Mouse (Mus musculus) neural tube, embryonic 11.5 days (tissue): ENCODE measurements at regions not wholly inside any gene's neighbourhood (a gene's known extent, or its start where the extent isn't known, plus 50 kb on each side); places are given as distances from the start of the nearest gene placed in this dataset.

Source experiments
- ATAC-seq: fragments of 200-750 bp; cut with Nextera tagmentation; 2 replicates; pipeline ENCODE4 v1.8.0; 2017; ENCODE audit warnings: moderate number of reproducible peaks, mild to moderate bottlenecking, moderate TSS enrichment, moderate library complexity; ENCODE audit not compliant: insufficient read depth, low FRiP score, low TSS enrichment
- DNase-seq: peaks from one replicate; pipeline ENCODE4 v3.0.0-alpha.2; 2015; ENCODE audit warnings: low spot score
- H3K27ac ChIP-seq: fragments of 300-500 bp; sonication (generic); 2 replicates; pipeline ENCODE4 v1.5.1; 2014; ENCODE audit warnings: low read depth, mild to moderate bottlenecking, low read length
- H3K27me3 ChIP-seq: fragments of 300-500 bp; sonication (generic); 2 replicates; pipeline ENCODE4 v1.6.1; 2014; ENCODE audit warnings: mild to moderate bottlenecking, low read length, mixed read lengths; ENCODE audit not compliant: control insufficient read depth, insufficient read depth
- H3K36me3 ChIP-seq: fragments of 300-500 bp; sonication (generic); 2 replicates; pipeline ENCODE4 v1.6.1; 2014; ENCODE audit warnings: mild to moderate bottlenecking, low read length, moderate library complexity, mixed read lengths; ENCODE audit not compliant: control insufficient read depth, insufficient read depth
- H3K4me1 ChIP-seq: fragments of 300-500 bp; sonication (generic); 2 replicates; pipeline ENCODE4 v1.6.1; 2014; ENCODE audit warnings: low read length, mixed read lengths; ENCODE audit not compliant: control insufficient read depth, insufficient read depth
- H3K4me2 ChIP-seq: fragments of 300-500 bp; sonication (generic); 2 replicates; pipeline ENCODE4 v1.6.1; 2014; ENCODE audit warnings: low read depth, mild to moderate bottlenecking, moderate library complexity
- H3K4me3 ChIP-seq: fragments of 300-500 bp; sonication (generic); 2 replicates; pipeline ENCODE4 v1.5.1; 2014; ENCODE audit warnings: low read depth, low read length
- H3K9ac ChIP-seq: fragments of 300-500 bp; sonication (generic); 2 replicates; pipeline ENCODE4 v1.6.1; 2014; ENCODE audit warnings: mild to moderate bottlenecking, low read length
- H3K9me3 ChIP-seq: fragments of 300-500 bp; sonication (generic); 2 replicates; pipeline ENCODE4 v1.6.1; 2016; ENCODE audit warnings: low read length; ENCODE audit not compliant: control insufficient read depth
- WGBS: fragments of 180-500 bp; shearing (Covaris S2); extraction: QIAGEN DNeasy Blood & Tissue Kit; methylation state at CpG from one replicate; pipeline ENCODE4 v1.1.7; 2014; 5-methylcytosine and 5-hydroxymethylcytosine counted together

GRCm38 (mm10) chr4:89509655-89510391 lies 169.4 kb upstream of the Dmrta1 start:
- Histone ChIP-seq H3K27ac (no peak overlapping the region), H3K27me3 (no peaks in the 10 kb centered on the region), H3K4me3 (no peak overlapping the region), H3K4me1 (0 out of 2 replicates have a peak, but pooled peaks cover 3% of the 10 kb centered on the region), H3K4me2 (no peak overlapping the region), H3K36me3 (no peaks in the 10 kb centered on the region), H3K9me3 (no peaks in the 10 kb centered on the region), H3K9ac (no peak overlapping the region)
- DNase-seq (no peak), ATAC-seq (no peak)
- 83% methylated on average over 13 of the region's 13 CpGs for WGBS

- no peak for ATAC-seq
Observed at GRCm38 (mm10) chr4:89508103-89508763, 171.0 kb upstream of the Dmrta1 start.

GRCm38 (mm10) chr4:89505368-89505819 lies 173.8 kb upstream of the Dmrta1 start:
- ATAC-seq = no peak

More at GRCm38 (mm10) chr4:89508103-89508763, 171.0 kb upstream of the Dmrta1 start:
- H3K4me3 ChIP-seq = no peak overlapping the region
- 0 out of 2 replicates have a peak, but pooled peaks cover 3% of the 10 kb centered on the region for H3K4me1 ChIP-seq
- DNase-seq = no peak
- no peaks in the 10 kb centered on the region for H3K36me3 ChIP-seq
- no peaks in the 10 kb centered on the region for H3K9me3 ChIP-seq
- no peak overlapping the region for H3K4me2 ChIP-seq
- no peaks in the 10 kb centered on the region for H3K27me3 ChIP-seq
- WGBS = 23% methylated on average over 6 of the region's 6 CpGs
- no peak overlapping the region for H3K9ac ChIP-seq
- no peak overlapping the region for H3K27ac ChIP-seq

GRCm38 (mm10) chr4:89500232-89500631 lies 179.0 kb upstream of the Dmrta1 start:
- Histone ChIP-seq H3K27me3 (no peaks in the 10 kb centered on the region), H3K9me3 (no peaks in the 10 kb centered on the region), H3K27ac (no peak overlapping the region), H3K9ac (no peak overlapping the region), H3K36me3 (no peaks in the 10 kb centered on the region), H3K4me3 (no peak overlapping the region), H3K4me2 (no peak overlapping the region), H3K4me1 (no peaks in the 10 kb centered on the region)
- DNase-seq = no peak
- no peak for ATAC-seq
- 77% methylated on average over 4 of the region's 4 CpGs for WGBS

More at GRCm38 (mm10) chr4:89505368-89505819, 173.8 kb upstream of the Dmrta1 start:
- no peak overlapping the region for H3K27ac ChIP-seq
- 14% methylated on average over 6 of the region's 6 CpGs for WGBS
- no peaks in the 10 kb centered on the region for H3K36me3 ChIP-seq
- DNase-seq = no peak
- H3K27me3 ChIP-seq = no peaks in the 10 kb centered on the region
- H3K9ac ChIP-seq = no peak overlapping the region
- no peak overlapping the region for H3K4me3 ChIP-seq
- no peak overlapping the region for H3K4me2 ChIP-seq
- H3K4me1 ChIP-seq = 0 out of 2 replicates have a peak, but pooled peaks cover 3% of the 10 kb centered on the region
- H3K9me3 ChIP-seq = no peaks in the 10 kb centered on the region

GRCm38 (mm10) chr4:89490947-89491346 lies 180.1 kb upstream of the Cdkn2b start:
- Histone ChIP-seq H3K36me3 (no peaks in the 10 kb centered on the region), H3K4me1 (no peaks in the 10 kb centered on the region), H3K27me3 (no peaks in the 10 kb centered on the region), H3K4me3 (no peak overlapping the region), H3K27ac (no peak overlapping the region), H3K9ac (no peak overlapping the region), H3K4me2 (no peak overlapping the region), H3K9me3 (no peaks in the 10 kb centered on the region)
- 91% methylated on average over 8 of the region's 8 CpGs for WGBS
- DNase-seq (no peak), ATAC-seq (no peak)

GRCm38 (mm10) chr4:89487416-89488165 lies 176.8 kb upstream of the Cdkn2b start:
- no peak overlapping the region for H3K27ac ChIP-seq
- no peaks in the 10 kb centered on the region for H3K27me3 ChIP-seq
- no peak overlapping the region for H3K4me3 ChIP-seq
- no peaks in the 10 kb centered on the region for H3K4me1 ChIP-seq
- 89% methylated on average over 5 of the region's 5 CpGs for WGBS
- ATAC-seq (no peak), DNase-seq (no peak)
- no peaks in the 10 kb centered on the region for H3K36me3 ChIP-seq
- H3K4me2 ChIP-seq = no peak overlapping the region
- no peak overlapping the region for H3K9ac ChIP-seq
- no peaks in the 10 kb centered on the region for H3K9me3 ChIP-seq

GRCm38 (mm10) chr4:89486963-89487362 lies 176.1 kb upstream of the Cdkn2b start:
- 84% methylated on average over 4 of the region's 4 CpGs for WGBS
- no peaks in the 10 kb centered on the region for H3K27me3 ChIP-seq
- H3K27ac ChIP-seq = no peak overlapping the region
- no peaks in the 10 kb centered on the region for H3K9me3 ChIP-seq
- no peak overlapping the region for H3K4me3 ChIP-seq
- H3K36me3 ChIP-seq = no peaks in the 10 kb centered on the region
- H3K9ac ChIP-seq = no peak overlapping the region
- H3K4me1 ChIP-seq = no peaks in the 10 kb centered on the region
- no peak overlapping the region for H3K4me2 ChIP-seq
- no peak for DNase-seq
- no peak for ATAC-seq

- H3K27me3 ChIP-seq = no peaks in the 10 kb centered on the region
- H3K27ac ChIP-seq = no peak overlapping the region
- H3K4me3 ChIP-seq = no peak overlapping the region
- DNase-seq = no peak
- H3K9ac ChIP-seq = no peak overlapping the region
- no peaks in the 10 kb centered on the region for H3K36me3 ChIP-seq
- no peak for ATAC-seq
- no peaks in the 10 kb centered on the region for H3K4me1 ChIP-seq
- H3K4me2 ChIP-seq = no peak overlapping the region
- 52% methylated on average over 11 of the region's 11 CpGs for WGBS
- no peaks in the 10 kb centered on the region for H3K9me3 ChIP-seq
Observed at GRCm38 (mm10) chr4:89485981-89486531, 175.2 kb upstream of the Cdkn2b start.
